Mouse (Mus musculus) hindbrain, embryonic 14.5 days (tissue): ENCODE results near the gene Cad. TPM values are rescaled to one million over a fixed set of nuclear protein-coding genes. Genes with fewer than 3 reads are reported as not detected.
"Not testable (repeated sequence)": the region's sequence is repeated elsewhere in the genome, so short reads cannot be mapped to it uniquely, and the experiment has no call there.

ENCODE experiments used
- ATAC-seq: fragments of 200-750 bp; cut with Nextera tagmentation; 2 replicates; pipeline ENCODE4 v1.8.0; 2017; ENCODE audit warnings: moderate number of reproducible peaks, mild to moderate bottlenecking, moderate TSS enrichment, moderate library complexity; ENCODE audit not compliant: low FRiP score
- DNase-seq: peaks from one replicate; pipeline ENCODE4 v3.0.0-alpha.2; 2015; ENCODE audit warnings: low spot score
- H3K27ac ChIP-seq: fragments of 300-500 bp; sonication (generic); 2 replicates; pipeline ENCODE4 v1.5.1; 2014; ENCODE audit warnings: mild to moderate bottlenecking, moderate library complexity
- H3K27me3 ChIP-seq: fragments of 300-500 bp; sonication (generic); 2 replicates; pipeline ENCODE4 v1.6.1; 2014; ENCODE audit warnings: mild to moderate bottlenecking, low read length, mixed read lengths; ENCODE audit not compliant: control insufficient read depth, insufficient read depth
- H3K36me3 ChIP-seq: fragments of 300-500 bp; sonication (generic); replicated peaks from 2 replicates; pipeline ENCODE4 v1.6.1; 2014; ENCODE audit not compliant: control insufficient read depth, insufficient read depth
- H3K4me1 ChIP-seq: fragments of 300-500 bp; sonication (generic); replicated peaks from 2 replicates; pipeline ENCODE4 v1.6.1; 2014; ENCODE audit warnings: antibody characterized with exemption, low read length, mixed read lengths; ENCODE audit not compliant: control insufficient read depth, insufficient read depth
- H3K4me2 ChIP-seq: fragments of 300-500 bp; sonication (generic); replicated peaks from 2 replicates; pipeline ENCODE4 v1.6.1; 2014; ENCODE audit warnings: mild to moderate bottlenecking, moderate library complexity
- H3K4me3 ChIP-seq: fragments of 300-500 bp; sonication (generic); replicated peaks from 2 replicates; pipeline ENCODE4 v1.5.1; 2014; ENCODE audit warnings: mild to moderate bottlenecking, low read length
- H3K9ac ChIP-seq: fragments of 300-500 bp; sonication (generic); 2 replicates; pipeline ENCODE4 v1.6.1; 2014
- H3K9me3 ChIP-seq: fragments of 300-500 bp; sonication (generic); 2 replicates; pipeline ENCODE4 v1.6.1; 2016; ENCODE audit warnings: low read length; ENCODE audit not compliant: control insufficient read depth
- WGBS: fragments of 180-500 bp; shearing (Covaris S2); extraction: QIAGEN DNeasy Blood & Tissue Kit; methylation state at CpG from one replicate; pipeline ENCODE4 v1.1.7; 2014; 5-methylcytosine and 5-hydroxymethylcytosine counted together
- polyA plus RNA-seq: library from polyadenylated mRNA; unstranded; fragments of >200 nt; fragmentation: Nextera tagmentation; extraction: Ambion mirVana; gene quantifications from 2 replicates; pipeline ENCODE4 v1.2.1, GENCODE M21; 2014

Cad gene
- polyA plus RNA-seq: 13.7 and 15.4 TPM in 2 replicates

DNA sequence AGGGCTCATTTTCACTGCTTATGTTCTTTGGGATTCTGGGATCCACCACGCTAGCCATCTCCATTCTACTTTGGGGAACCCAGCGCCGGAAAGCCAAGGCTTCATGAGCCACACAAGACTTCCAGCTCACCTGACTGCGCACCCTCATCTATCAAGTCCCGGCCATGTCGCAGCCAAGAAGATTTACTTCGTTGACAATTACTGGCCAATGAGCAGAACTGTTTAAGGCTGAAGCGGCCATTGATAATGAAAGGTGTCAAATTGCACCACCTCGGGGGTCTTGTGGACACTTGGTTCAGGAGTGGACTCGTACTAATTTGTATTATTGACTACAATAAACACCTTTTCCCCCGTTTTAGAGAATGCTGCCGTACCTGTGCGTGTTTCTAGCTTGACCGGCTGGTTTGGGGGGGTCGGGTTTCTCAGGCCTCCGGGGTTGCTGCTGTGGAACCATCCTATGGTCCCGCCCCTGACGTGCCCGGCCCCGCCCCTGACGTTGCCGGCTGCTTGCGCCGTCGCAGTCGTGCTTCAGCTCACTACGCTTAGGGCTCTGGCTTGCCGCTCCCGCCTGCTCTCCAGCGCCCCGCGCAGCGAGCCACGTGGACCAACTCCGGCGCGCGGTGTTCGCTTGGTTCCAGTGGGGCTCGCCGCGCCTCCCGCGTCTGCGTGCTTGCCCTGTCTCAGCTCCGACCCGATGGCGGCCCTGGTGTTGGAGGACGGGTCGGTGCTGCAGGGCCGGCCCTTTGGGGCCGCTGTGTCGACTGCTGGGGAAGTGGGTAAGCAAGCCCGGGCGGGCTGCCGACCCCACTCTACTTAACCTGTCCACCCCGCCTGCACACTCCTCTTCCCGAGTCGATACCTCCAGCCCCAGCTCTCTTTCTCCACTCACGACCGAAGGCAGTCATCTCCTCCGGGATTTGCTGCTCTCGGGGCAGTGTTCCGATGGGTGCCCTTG is at the start of gene Cad:
Cad (plus strand) TSS at position 520 of the 955 bp plus-strand sequence.
- WGBS: under 1% methylated on average over 64 of the region's 64 CpGs
- H3K4me1 ChIP-seq: peaks cover 22% of the 10 kb centered on the region
- peak within 1 kb of the TSS; percentile 99 for H3K4me2 ChIP-seq
- peak within 1 kb of the TSS; percentile 71 for H3K27ac ChIP-seq
- H3K9ac ChIP-seq: peak within 1 kb of the TSS; percentile 83
- peak within 1 kb of the TSS; percentile 78 for H3K4me3 ChIP-seq
- peaks cover 22% of the 10 kb centered on the region for H3K36me3 ChIP-seq
- ATAC-seq: peak; percentile 98
- H3K9me3 ChIP-seq: no peaks in the 10 kb centered on the region
- no peaks in the 10 kb centered on the region for H3K27me3 ChIP-seq
- peak; percentile 91 for DNase-seq

GRCm38 (mm10) chr5:31012737-31013136 is 41.8 kb upstream of the Cad start:
- no peaks in the 10 kb centered on the region for H3K9me3 ChIP-seq
- H3K36me3 ChIP-seq: no peaks in the 10 kb centered on the region
- H3K4me2 ChIP-seq: no peak overlapping the region
- WGBS: 66% methylated on average over 3 of the region's 3 CpGs
- H3K27ac ChIP-seq: no peak overlapping the region
- no peak for ATAC-seq
- no peak for DNase-seq
- no peaks in the 10 kb centered on the region for H3K4me1 ChIP-seq
- no peak overlapping the region for H3K4me3 ChIP-seq
- no peak overlapping the region for H3K9ac ChIP-seq
- H3K27me3 ChIP-seq: no peaks in the 10 kb centered on the region

- Histone ChIP-seq H3K4me3 (no peak overlapping the region), H3K9ac (no peak overlapping the region), H3K27ac (no peak overlapping the region), H3K4me1 (no peaks in the 10 kb centered on the region), H3K4me2 (no peak overlapping the region), H3K9me3 (no peaks in the 10 kb centered on the region), H3K27me3 (no peaks in the 10 kb centered on the region), H3K36me3 (no peaks in the 10 kb centered on the region)
- WGBS: 83% methylated on average over 2 of the region's 2 CpGs
- no peak for DNase-seq
- ATAC-seq: no peak
Observed at GRCm38 (mm10) chr5:31015913-31016312, 38.7 kb upstream of the Cad start.

GRCm38 (mm10) chr5:31021790-31022189 is 32.8 kb upstream of the Cad start:
- not testable (repeated sequence) for H3K4me3 ChIP-seq, H3K4me2 ChIP-seq, DNase-seq, H3K27me3 ChIP-seq, H3K36me3 ChIP-seq, H3K27ac ChIP-seq, H3K9ac ChIP-seq, H3K9me3 ChIP-seq, ATAC-seq, H3K4me1 ChIP-seq
- WGBS: 92% methylated on average over 4 of the region's 5 CpGs

- H3K4me2 ChIP-seq: no peak overlapping the region
- H3K9me3 ChIP-seq: no peaks in the 10 kb centered on the region
- no peak overlapping the region for H3K27ac ChIP-seq
- no peaks in the 10 kb centered on the region for H3K36me3 ChIP-seq
- H3K4me3 ChIP-seq: no peak overlapping the region
- no peak for DNase-seq
- H3K27me3 ChIP-seq: no peaks in the 10 kb centered on the region
- H3K4me1 ChIP-seq: no peaks in the 10 kb centered on the region
- H3K9ac ChIP-seq: no peak overlapping the region
- WGBS: 38% methylated on average over 1 of the region's 1 CpGs
- ATAC-seq: no peak
Observed at GRCm38 (mm10) chr5:31022690-31023089, 31.9 kb upstream of the Cad start.

- no peaks in the 10 kb centered on the region for H3K36me3 ChIP-seq
- no peak overlapping the region for H3K4me2 ChIP-seq
- DNase-seq: no peak
- no peaks in the 10 kb centered on the region for H3K9me3 ChIP-seq
- H3K9ac ChIP-seq: no peak overlapping the region
- ATAC-seq: no peak
- no peak overlapping the region for H3K4me3 ChIP-seq
- no peak overlapping the region for H3K27ac ChIP-seq
- no peaks in the 10 kb centered on the region for H3K27me3 ChIP-seq
- no peaks in the 10 kb centered on the region for H3K4me1 ChIP-seq
- WGBS: 23% methylated on average over 3 of the region's 4 CpGs
Observed at GRCm38 (mm10) chr5:31023254-31023653, 31.3 kb upstream of the Cad start.

DNA sequence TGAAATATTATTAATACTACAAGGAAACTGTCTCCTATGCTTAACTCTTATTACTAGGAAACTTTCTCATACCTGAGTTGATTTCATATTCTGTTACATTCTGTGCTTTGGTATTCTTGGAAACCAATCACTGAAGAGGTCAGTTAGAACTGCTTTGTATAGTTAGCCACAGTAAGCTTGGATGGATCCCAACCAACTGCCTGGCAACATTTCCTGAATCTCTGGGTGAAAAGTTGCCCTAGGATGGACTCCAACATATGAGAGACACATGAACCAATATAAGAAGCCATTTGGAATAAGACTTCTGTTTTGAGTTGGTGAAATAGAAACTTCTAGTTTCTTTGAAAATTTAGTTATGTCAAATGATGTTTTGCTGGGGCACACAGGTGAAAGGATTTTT is 29.9 kb upstream of the Cad start:
- Histone ChIP-seq H3K36me3 (no peaks in the 10 kb centered on the region), H3K4me1 (no peaks in the 10 kb centered on the region), H3K4me3 (no peak overlapping the region), H3K27ac (no peak overlapping the region), H3K9ac (no peak overlapping the region), H3K27me3 (no peaks in the 10 kb centered on the region), H3K4me2 (no peak overlapping the region), H3K9me3 (no peaks in the 10 kb centered on the region)
- no peak for ATAC-seq
- no peak for DNase-seq

GRCm38 (mm10) chr5:31030926-31031325 is 23.7 kb upstream of the Cad start:
- H3K4me1 ChIP-seq: no peaks in the 10 kb centered on the region
- H3K9me3 ChIP-seq: no peaks in the 10 kb centered on the region
- no peak overlapping the region for H3K27ac ChIP-seq
- H3K4me3 ChIP-seq: no peak overlapping the region
- H3K36me3 ChIP-seq: peaks cover 3% of the 10 kb centered on the region; the same call in 1 of the 2 replicates
- no peak overlapping the region for H3K9ac ChIP-seq
- H3K4me2 ChIP-seq: no peak overlapping the region
- DNase-seq: no peak
- no peaks in the 10 kb centered on the region for H3K27me3 ChIP-seq
- WGBS: 95% methylated on average over 4 of the region's 4 CpGs
- no peak for ATAC-seq

GRCm38 (mm10) chr5:31031508-31031907 is 23.1 kb upstream of the Cad start:
- DNase-seq (no peak), ATAC-seq (no peak)
- Histone ChIP-seq H3K27me3 (no peaks in the 10 kb centered on the region), H3K9ac (no peak overlapping the region), H3K4me1 (no peaks in the 10 kb centered on the region), H3K4me3 (no peak overlapping the region), H3K27ac (no peak overlapping the region), H3K9me3 (no peaks in the 10 kb centered on the region), H3K4me2 (no peak overlapping the region), H3K36me3 (peaks cover 9% of the 10 kb centered on the region)
- 90% methylated on average over 8 of the region's 8 CpGs for WGBS
